10 mouse cellular contexts compared by ENCODE assay signal in the genomic region with DNA sequence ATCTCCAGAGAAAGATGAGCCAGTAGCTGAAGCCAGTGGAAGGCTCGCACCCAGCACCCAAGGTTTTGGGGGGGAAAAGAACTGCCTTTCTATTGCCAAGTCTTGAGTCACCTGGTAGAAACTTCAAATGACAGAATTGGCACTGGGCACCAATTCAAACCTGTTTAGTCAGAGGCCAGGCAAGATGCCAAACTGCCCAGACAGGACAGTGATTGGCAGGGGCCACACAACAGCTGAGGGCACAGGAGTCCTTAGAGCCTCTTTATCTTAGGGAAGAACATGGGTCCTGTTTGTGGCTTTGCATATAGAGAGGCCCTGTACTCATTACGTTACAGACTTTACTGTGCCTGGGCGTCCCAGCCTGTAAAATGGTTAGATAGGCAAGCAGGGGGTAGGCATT. TPM values are rescaled to one million over a fixed set of nuclear protein-coding genes. Genes with fewer than 3 reads are reported as not detected.
DNase-seq lines count a peak whose midpoint lies in the region; ATAC-seq and TF ChIP-seq lines count a peak whose summit lies in the region.
"Had no signal": no experiment of that assay in that cellular context is flagged by ENCODE, and none has a peak within 500 bp of the region (broad histone marks: within the 10 kb centered on the region; RNA-seq: fewer than 3 reads in every experiment).

No protein-coding gene starts in this region.

- no peak overlapping the region for H3K4me3 ChIP-seq in hindbrain, postnatal 0 days (ENCODE audit: low read length)
- H3K4me3 ChIP-seq in hindbrain, embryonic 13.5 days: no peak overlapping the region
- H3K4me3 ChIP-seq: hindbrain, embryonic 15.5 days had no signal

- no peak overlapping the region for H3K4me2 ChIP-seq in hindbrain, postnatal 0 days (ENCODE audit: low read depth, low read length)
- no peak overlapping the region for H3K4me2 ChIP-seq in hindbrain, embryonic 13.5 days
- H3K4me2 ChIP-seq: hindbrain, embryonic 15.5 days had no signal

- H3K9me3 ChIP-seq in hindbrain, postnatal 0 days (ENCODE audit: low read length): no peaks in the 10 kb centered on the region
- no peaks in the 10 kb centered on the region for H3K9me3 ChIP-seq in hindbrain, embryonic 13.5 days
- H3K9me3 ChIP-seq: hindbrain, embryonic 15.5 days had no signal

- no peak overlapping the region for H3K27ac ChIP-seq in hindbrain, postnatal 0 days
- no peak overlapping the region for H3K27ac ChIP-seq in hindbrain, embryonic 13.5 days
- H3K27ac ChIP-seq: hindbrain, embryonic 15.5 days had no signal

- TF ChIP-seq CTCF in hindbrain, postnatal 0 days (IDR thresholded peaks at IDR 0.05; ENCODE audit: low read depth): no peak

- no peaks in the 10 kb centered on the region for H3K4me1 ChIP-seq in hindbrain, postnatal 0 days (ENCODE audit: insufficient read depth, low read length)
- H3K4me1 ChIP-seq in hindbrain, embryonic 13.5 days (replicated peaks): peaks cover 9% of the 10 kb centered on the region; the same call in 1 of the 2 replicates
- H3K4me1 ChIP-seq: hindbrain, embryonic 15.5 days had no signal

- peak; percentile 26 for DNase-seq in hindbrain, postnatal 0 days (ENCODE audit: low spot score)
- DNase-seq in adrenal gland, postnatal 10 days: peak; percentile 83
- peak; percentile 74 for DNase-seq in kidney, postnatal 10 days
- DNase-seq in lung, postnatal 25 days (ENCODE audit: low spot score): peak; percentile 82
- DNase-seq in layer of hippocampus, postnatal 36 days: no peak
- no peak for DNase-seq in layer of hippocampus, postnatal 25 days (ENCODE audit: extremely low spot score in 1 of 2, low spot score in 1 of 2)
- DNase-seq in ovary, postnatal 10 days (ENCODE audit: low spot score): no peak
- DNase-seq: thymus, postnatal 14 days had no signal

- H3K9ac ChIP-seq in hindbrain, postnatal 0 days (replicated peaks; ENCODE audit: low read length): no peak overlapping the region
- H3K9ac ChIP-seq in hindbrain, embryonic 13.5 days: no peak overlapping the region
- H3K9ac ChIP-seq: hindbrain, embryonic 15.5 days had no signal

- no peaks in the 10 kb centered on the region for H3K27me3 ChIP-seq in hindbrain, postnatal 0 days (ENCODE audit: insufficient read depth, low read length)
- no peaks in the 10 kb centered on the region for H3K27me3 ChIP-seq in hindbrain, embryonic 13.5 days
- H3K27me3 ChIP-seq: hindbrain, embryonic 15.5 days had no signal

- 58% methylated on average over 3 of the region's 3 CpGs for WGBS in hindbrain, postnatal 0 days
- 77% methylated on average over 3 of the region's 3 CpGs for WGBS in hindbrain, embryonic 13.5 days

- H3K36me3 ChIP-seq in hindbrain, postnatal 0 days (ENCODE audit: insufficient read depth, low read length): no peaks in the 10 kb centered on the region
- H3K36me3 ChIP-seq in hindbrain, embryonic 13.5 days: no peaks in the 10 kb centered on the region
- H3K36me3 ChIP-seq: hindbrain, embryonic 15.5 days had no signal

- ATAC-seq in hindbrain, postnatal 0 days: no peak
- no peak for ATAC-seq in hindbrain, embryonic 13.5 days (ENCODE audit: low FRiP score)

RNA-seq across cellular contexts. Expression of gene Adgrg1, which starts 7.0 kb away (rescaled TPM):
- total RNA-seq in hindbrain, postnatal 0 days (2014; rRNA removed): 236 and 284 TPM in 2 replicates
- 105 TPM in 2 replicates for polyA plus RNA-seq in hindbrain, postnatal 0 days (2015; fragmentation: Nextera tagmentation; extraction: Ambion mirVana)
- 158 and 162 TPM in 2 replicates for polyA plus RNA-seq in hindbrain, embryonic 13.5 days (2015; fragmentation: Nextera tagmentation; extraction: Ambion mirVana)
- 10 to 100 TPM; 35.9 to 48.9 TPM for total RNA-seq in adrenal gland, postnatal 10 days (2021)
- 100 to 1,000 TPM in 1 of 2 experiments, 10 to 100 TPM in 1; 79.5 to 104 TPM for total RNA-seq in layer of hippocampus, postnatal 36 days (2021)
- total RNA-seq in layer of hippocampus, postnatal 25 days (2021): 100 to 1,000 TPM; 101 to 103 TPM

RNA-seq across cellular contexts. Expression of gene Adgrg5, which starts 44.1 kb away (rescaled TPM):
- total RNA-seq in hindbrain, postnatal 0 days (2014; rRNA removed): not detected in 2 replicates
- polyA plus RNA-seq in hindbrain, postnatal 0 days (2015; fragmentation: Nextera tagmentation; extraction: Ambion mirVana): 0.11 TPM in 1 of 2 replicates, not detected in the other
- polyA plus RNA-seq in hindbrain, embryonic 13.5 days (2015; fragmentation: Nextera tagmentation; extraction: Ambion mirVana): not detected in 2 replicates
- total RNA-seq in adrenal gland, postnatal 10 days (2021): under 1 TPM; 0.27 to 0.82 TPM
- not detected for total RNA-seq in layer of hippocampus, postnatal 36 days (2021)
- under 1 TPM in 1 of 2 experiments, not detected in 1; 0.87 TPM for total RNA-seq in layer of hippocampus, postnatal 25 days (2021)

RNA-seq across cellular contexts. Expression of gene Ccdc102a, which starts 49.7 kb away (rescaled TPM):
- total RNA-seq in hindbrain, postnatal 0 days (2014; rRNA removed): 7.8 and 12.8 TPM in 2 replicates
- polyA plus RNA-seq in hindbrain, postnatal 0 days (2015; fragmentation: Nextera tagmentation; extraction: Ambion mirVana): 5.5 and 6.1 TPM in 2 replicates
- polyA plus RNA-seq in hindbrain, embryonic 13.5 days (2015; fragmentation: Nextera tagmentation; extraction: Ambion mirVana): 6.3 and 7.8 TPM in 2 replicates
- 10 to 100 TPM; 11.0 to 11.7 TPM for total RNA-seq in adrenal gland, postnatal 10 days (2021)
- 1 to 10 TPM; 1.1 to 2.1 TPM for total RNA-seq in layer of hippocampus, postnatal 36 days (2021)
- total RNA-seq in layer of hippocampus, postnatal 25 days (2021): 1 to 10 TPM; 2.0 to 2.3 TPM

RNA-seq across cellular contexts. Expression of gene Adgrg3, which starts 49.9 kb away (rescaled TPM):
- 1.3 TPM in 2 replicates for total RNA-seq in hindbrain, postnatal 0 days (2014; rRNA removed)
- 0.52 and 0.54 TPM in 2 replicates for polyA plus RNA-seq in hindbrain, postnatal 0 days (2015; fragmentation: Nextera tagmentation; extraction: Ambion mirVana)
- polyA plus RNA-seq in hindbrain, embryonic 13.5 days (2015; fragmentation: Nextera tagmentation; extraction: Ambion mirVana): 1.3 and 1.6 TPM in 2 replicates
- total RNA-seq in adrenal gland, postnatal 10 days (2021): 1 to 10 TPM; 4.0 to 4.5 TPM
- under 1 TPM; 0.17 to 0.66 TPM for total RNA-seq in layer of hippocampus, postnatal 36 days (2021)
- total RNA-seq in layer of hippocampus, postnatal 25 days (2021): under 1 TPM; 0.21 to 0.22 TPM

Comparison
In these comparisons a context has a peak if more than half of its experiments do, and no peak if none do; other contexts are left out.
1. DNase-seq: peak in hindbrain, postnatal 0 days (single experiment), adrenal gland, postnatal 10 days (single experiment), kidney, postnatal 10 days (single experiment) and lung, postnatal 25 days (single experiment); none in layer of hippocampus, postnatal 36 days (0 of 2), layer of hippocampus, postnatal 25 days (0 of 2) and ovary, postnatal 10 days (single experiment).